In the genomic region with DNA sequence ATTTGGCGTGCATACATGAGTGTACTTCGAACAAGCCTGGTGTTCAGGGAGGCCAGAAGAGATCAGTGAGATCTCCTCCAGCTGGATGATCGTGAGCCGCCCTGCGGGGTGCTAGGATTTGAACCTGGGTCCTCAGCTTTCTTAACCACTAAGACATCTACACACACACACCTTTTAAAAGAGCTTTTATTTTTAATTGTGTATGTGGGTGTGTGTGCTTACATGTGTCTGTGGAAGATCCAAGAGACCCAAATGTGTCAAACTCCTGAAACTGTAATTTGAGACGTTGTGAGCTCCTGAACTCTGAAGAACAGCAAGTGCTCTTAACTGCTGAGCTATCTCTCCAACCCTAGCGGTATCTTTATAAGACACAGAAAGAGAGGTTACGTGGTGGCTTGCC, we compare ENCODE assay signal across 9 mouse cellular contexts. TPM values are rescaled to one million over a fixed set of nuclear protein-coding genes. Genes with fewer than 3 reads are reported as not detected.
DNase-seq lines count a peak whose midpoint lies in the region; ATAC-seq and TF ChIP-seq lines count a peak whose summit lies in the region.
"Had no signal": no experiment of that assay in that cellular context is flagged by ENCODE, and none has a peak within 500 bp of the region (broad histone marks: within the 10 kb centered on the region; RNA-seq: fewer than 3 reads in every experiment).

No protein-coding gene starts in this region.

- WGBS in thymus, adult 2 months, result 58% methylated on average over 8 of the region's 8 CpGs
- WGBS in forebrain, embryonic 14.5 days, result 47% methylated on average over 8 of the region's 8 CpGs
- WGBS in liver, embryonic 15.5 days (ENCODE audit: insufficient replicate concordance), result 23% methylated on average over 8 of the region's 8 CpGs

- DNase-seq in thymus, adult 2 months, result no peak
- no peak for DNase-seq in thymus, postnatal 4 days
- no peak for DNase-seq in forebrain, embryonic 14.5 days (ENCODE audit: low spot score)
- DNase-seq in frontal cortex, postnatal 25 days (ENCODE audit: low spot score in 2 of 2), result no peak
- DNase-seq in cerebellum, postnatal 25 days, result no peak
- DNase-seq: cerebellum, adult 9-11 months; kidney, postnatal 4 days had no signal

- H3K4me3 ChIP-seq in thymus, adult 2 months (ENCODE audit: control insufficient read depth, insufficient read depth, low read length), result peak overlapping the region; percentile 52; the same call in 1 of the 2 replicates
- H3K4me3 ChIP-seq in forebrain, embryonic 14.5 days (ENCODE audit: low read depth, low read length), result peak overlapping the region; percentile 65
- peak overlapping the region; percentile 74 for H3K4me3 ChIP-seq in liver, embryonic 15.5 days (replicated peaks)

- H3K27me3 ChIP-seq in thymus, adult 2 months (ENCODE audit: control insufficient read depth, insufficient read depth, low read length), result no peaks in the 10 kb centered on the region
- H3K27me3 ChIP-seq in forebrain, embryonic 14.5 days (replicated peaks; ENCODE audit: control insufficient read depth, insufficient read depth, low read length), result no peaks in the 10 kb centered on the region
- H3K27me3 ChIP-seq in liver, embryonic 15.5 days, result no peaks in the 10 kb centered on the region

- no peak for ATAC-seq in forebrain, embryonic 14.5 days
- no peak for ATAC-seq in liver, embryonic 15.5 days (ENCODE audit: insufficient read depth)
- ATAC-seq in inflammation-experienced regulatory T-cells, adult 6 months, result no peak

- H3K9ac ChIP-seq in forebrain, embryonic 14.5 days (ENCODE audit: low read length), result peak overlapping the region; percentile 75
- H3K9ac ChIP-seq in liver, embryonic 15.5 days, result peak overlapping the region; percentile 62; the same call in 1 of the 2 replicates

- peak overlapping the region; percentile 73 for H3K4me2 ChIP-seq in forebrain, embryonic 14.5 days (ENCODE audit: low read length)
- H3K4me2 ChIP-seq in liver, embryonic 15.5 days, result peak overlapping the region; percentile 86

- no peak overlapping the region for H3K27ac ChIP-seq in thymus, adult 2 months (ENCODE audit: control insufficient read depth, insufficient read depth, low read length)
- no peak overlapping the region for H3K27ac ChIP-seq in forebrain, embryonic 14.5 days (ENCODE audit: low read depth, low read length)
- peak overlapping the region; percentile 83 for H3K27ac ChIP-seq in liver, embryonic 15.5 days (replicated peaks)

- TF ChIP-seq POLR2A in thymus, adult 2 months (IDR thresholded peaks at IDR 0.05; ENCODE audit: control insufficient read depth, extremely low read depth, insufficient read depth, low read length, poor library complexity), result no peak

- no peak for TF ChIP-seq CTCF in thymus, adult 2 months (IDR thresholded peaks at IDR 0.05; ENCODE audit: borderline replicate concordance, control insufficient read depth, extremely low read depth, insufficient read depth, low read length, poor library complexity)

- no peaks in the 10 kb centered on the region for H3K36me3 ChIP-seq in thymus, adult 2 months (ENCODE audit: control insufficient read depth, insufficient read depth, low read length)
- no peaks in the 10 kb centered on the region; the same call in 1 of the 2 replicates for H3K36me3 ChIP-seq in forebrain, embryonic 14.5 days (ENCODE audit: control insufficient read depth, insufficient read depth, low read length)
- H3K36me3 ChIP-seq in liver, embryonic 15.5 days (replicated peaks), result no peaks in the 10 kb centered on the region

- no peaks in the 10 kb centered on the region for H3K9me3 ChIP-seq in forebrain, embryonic 14.5 days (replicated peaks; ENCODE audit: control insufficient read depth, low read length)
- H3K9me3 ChIP-seq in liver, embryonic 15.5 days (replicated peaks), result no peaks in the 10 kb centered on the region

- H3K4me1 ChIP-seq in thymus, adult 2 months (replicated peaks; ENCODE audit: control insufficient read depth, insufficient read depth, low read length), result peaks cover 7% of the 10 kb centered on the region
- peaks cover 10% of the 10 kb centered on the region for H3K4me1 ChIP-seq in forebrain, embryonic 14.5 days (ENCODE audit: control insufficient read depth, insufficient read depth, low read length)
- peaks cover 63% of the 10 kb centered on the region for H3K4me1 ChIP-seq in liver, embryonic 15.5 days (replicated peaks)

RNA-seq across cellular contexts. Expression of a gene that starts 0.8 kb away (rescaled TPM):
- 33.7 and 36.6 TPM in 2 replicates for polyA plus RNA-seq in thymus, adult 2 months (2012; rRNA removed)
- 41.9 and 47.2 TPM in 2 replicates for polyA plus RNA-seq in forebrain, embryonic 14.5 days (2014; fragmentation: Nextera tagmentation; extraction: Ambion mirVana)
- 11.9 and 14.9 TPM in 2 replicates for polyA plus RNA-seq in liver, embryonic 15.5 days (2015; fragmentation: Nextera tagmentation; extraction: Ambion mirVana)
- 10 to 100 TPM; 16.4 to 30.7 (median 21.4) TPM for polyA plus RNA-seq in inflammation-experienced regulatory T-cells, adult 6 months (2017; shearing (Covaris generic))

RNA-seq across cellular contexts. Expression of a gene that starts 33.6 kb away (rescaled TPM):
- polyA plus RNA-seq in thymus, adult 2 months (2012; rRNA removed), result 0.27 and 0.65 TPM in 2 replicates
- 7.8 and 9.6 TPM in 2 replicates for polyA plus RNA-seq in forebrain, embryonic 14.5 days (2014; fragmentation: Nextera tagmentation; extraction: Ambion mirVana)
- 6.5 and 6.7 TPM in 2 replicates for polyA plus RNA-seq in liver, embryonic 15.5 days (2015; fragmentation: Nextera tagmentation; extraction: Ambion mirVana)
- polyA plus RNA-seq in inflammation-experienced regulatory T-cells, adult 6 months (2017; shearing (Covaris generic)), result under 1 TPM in 1 of 3 experiments, not detected in 2; 0.40 TPM
